Mouse (Mus musculus): Measurements from ENCODE around the gene Crygc.

GRCm38 (mm10) chr1:65032641-65033040 lies 40.8 kb downstream of the Crygc start, which contains the start of gene Akr1cl:
- TF ChIP-seq POLR2A (IDR thresholded peaks at IDR 0.05; ENCODE audit: extremely low read depth, insufficient read depth, low read length) (no peak), CTCF (IDR thresholded peaks at IDR 0.05; ENCODE audit: low read depth, low read length) (no peak)

Data from liver, adult 2 months (tissue).